ENCODE assay signal across 8 mouse cellular contexts in the genomic region with DNA sequence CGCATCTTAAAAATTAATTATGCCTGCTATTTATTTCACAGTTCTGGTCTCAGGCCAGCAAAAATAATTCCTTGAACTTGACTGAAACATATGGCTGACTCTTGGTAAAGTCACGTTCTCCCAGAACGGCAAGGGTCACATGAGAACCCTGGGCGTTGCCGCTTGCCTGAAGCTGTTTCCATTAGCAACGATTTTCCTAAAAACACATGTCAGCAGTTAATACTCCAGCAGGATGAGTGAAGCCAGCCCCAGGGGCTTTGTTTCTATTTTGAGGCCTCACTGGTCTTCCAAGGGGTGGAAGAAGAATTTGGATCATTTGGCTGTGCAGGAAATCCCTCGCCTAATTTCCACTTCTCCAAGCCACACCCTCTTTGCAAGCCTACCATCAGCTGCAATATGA.
A peak's percentile ranks its signal among the peaks of the same experiment; 100 is the strongest.
DNase-seq lines count a peak whose midpoint lies in the region; ATAC-seq and TF ChIP-seq lines count a peak whose summit lies in the region.
"Had no signal": no experiment of that assay in that cellular context is flagged by ENCODE, and none has a peak within 500 bp of the region (broad histone marks: within the 10 kb centered on the region; RNA-seq: fewer than 3 reads in every experiment).

No protein-coding gene starts in this region.

- H3K9ac ChIP-seq in lung, embryonic 16.5 days (ENCODE audit: low read length) = no peak overlapping the region
- no peak overlapping the region for H3K9ac ChIP-seq in stomach, embryonic 15.5 days

- no peak for TF ChIP-seq CTCF in gastrocnemius, adult 2 months (IDR thresholded peaks at IDR 0.05)

- H3K4me1 ChIP-seq in lung, embryonic 16.5 days (replicated peaks; ENCODE audit: control insufficient read depth, insufficient read depth, low read length) = peaks cover 7% of the 10 kb centered on the region; the same call in 1 of the 2 replicates
- H3K4me1 ChIP-seq in stomach, embryonic 15.5 days = peaks cover 24% of the 10 kb centered on the region; the same call in 1 of the 2 replicates

- WGBS in lung, embryonic 16.5 days = 42% methylated on average over 7 of the region's 7 CpGs
- 38% methylated on average over 7 of the region's 7 CpGs for WGBS in stomach, embryonic 15.5 days

- no peak overlapping the region for H3K4me2 ChIP-seq in lung, embryonic 16.5 days (ENCODE audit: low read depth, low read length)
- H3K4me2 ChIP-seq in stomach, embryonic 15.5 days = no peak overlapping the region

- H3K36me3 ChIP-seq in lung, embryonic 16.5 days (ENCODE audit: control insufficient read depth, insufficient read depth, low read length) = no peaks in the 10 kb centered on the region
- H3K36me3 ChIP-seq in stomach, embryonic 15.5 days = no peaks in the 10 kb centered on the region

- intact Hi-C loops in gastrocnemius, adult 2 months (cut with DNase I) = no loop called here
- intact Hi-C loops in heart, postnatal 36 days (cut with DNase I) = no loop called here

- peak; percentile 80 for ATAC-seq in lung, embryonic 16.5 days (ENCODE audit: low read depth)
- peak; percentile 66; the same call in 1 of the 2 replicates for ATAC-seq in stomach, embryonic 15.5 days (ENCODE audit: insufficient read depth, low FRiP score, low read depth)

- no peaks in the 10 kb centered on the region for H3K27me3 ChIP-seq in lung, embryonic 16.5 days (ENCODE audit: control insufficient read depth, insufficient read depth, low read depth, low read length)
- H3K27me3 ChIP-seq in stomach, embryonic 15.5 days (replicated peaks) = no peaks in the 10 kb centered on the region

- no peak for DNase-seq in lung, adult 18-20 months
- DNase-seq in gastrocnemius, adult 2 months = peak; percentile 75
- peak; percentile 42 to 46 for DNase-seq in heart, postnatal 36 days
- no peak for DNase-seq in adrenal gland, adult 2 months
- DNase-seq in layer of hippocampus, adult 8-10 months (ENCODE audit: low spot score in 2 of 2) = no peak
- DNase-seq: thymus, adult 2 months had no signal

- H3K4me3 ChIP-seq in lung, embryonic 16.5 days (ENCODE audit: low read length) = no peak overlapping the region
- no peak overlapping the region for H3K4me3 ChIP-seq in gastrocnemius, adult 2 months
- no peak overlapping the region for H3K4me3 ChIP-seq in stomach, embryonic 15.5 days (replicated peaks)

- H3K9me3 ChIP-seq in lung, embryonic 16.5 days (ENCODE audit: control insufficient read depth, low read length) = no peaks in the 10 kb centered on the region
- no peaks in the 10 kb centered on the region for H3K9me3 ChIP-seq in stomach, embryonic 15.5 days

- no peak overlapping the region; the same call in 1 of the 2 replicates for H3K27ac ChIP-seq in lung, embryonic 16.5 days (ENCODE audit: low read length)
- peak overlapping the region; percentile 76 for H3K27ac ChIP-seq in gastrocnemius, adult 2 months
- H3K27ac ChIP-seq in stomach, embryonic 15.5 days = peak overlapping the region; percentile 75

Comparison
In these comparisons a context has a peak if more than half of its experiments do, and no peak if none do; other contexts are left out.
1. DNase-seq: peak in gastrocnemius, adult 2 months (single experiment) and heart, postnatal 36 days (2 of 2); none in lung, adult 18-20 months (0 of 2), adrenal gland, adult 2 months (single experiment) and layer of hippocampus, adult 8-10 months (0 of 2).